Mouse (Mus musculus): ENCODE results near the gene Tns1. TPM values are rescaled to one million over a fixed set of nuclear protein-coding genes. Genes with fewer than 3 reads are reported as not detected.

Gene Tns1
- polyA plus RNA-seq, 1 experiment from 2014 or later, result 9.3 TPM

GRCm38 (mm10) chr1:74070745-74071144 is 53.5 kb downstream of the Tns1 start:
- ATAC-seq (ENCODE audit: low FRiP score), result no peak
- H3K36me3 ChIP-seq (ENCODE audit: control insufficient read depth, insufficient read depth, low read length), result no peaks in the 10 kb centered on the region
- DNase-seq (ENCODE audit: low spot score, missing footprints), result no peak
- H3K9ac ChIP-seq (ENCODE audit: low read length), result no peak overlapping the region
- H3K4me3 ChIP-seq (ENCODE audit: low read depth, low read length), result no peak overlapping the region
- H3K27me3 ChIP-seq (ENCODE audit: control insufficient read depth, insufficient read depth, low read length), result peaks cover 10% of the 10 kb centered on the region; the same call in 1 of the 2 replicates
- WGBS, result 88% methylated on average over 4 of the region's 4 CpGs
- H3K4me2 ChIP-seq, result no peak overlapping the region
- peaks cover 6% of the 10 kb centered on the region for H3K4me1 ChIP-seq (ENCODE audit: control insufficient read depth, insufficient read depth, low read length)
- no peak overlapping the region for H3K27ac ChIP-seq (ENCODE audit: low read depth, low read length)
- no peaks in the 10 kb centered on the region for H3K9me3 ChIP-seq (ENCODE audit: control insufficient read depth, low read length)

GRCm38 (mm10) chr1:74070001-74070551 is 54.2 kb downstream of the Tns1 start:
- 76% methylated on average over 7 of the region's 7 CpGs for WGBS
- ATAC-seq (ENCODE audit: low FRiP score), result no peak
- H3K9ac ChIP-seq (ENCODE audit: low read length), result no peak overlapping the region
- H3K4me2 ChIP-seq, result no peak overlapping the region
- H3K36me3 ChIP-seq (ENCODE audit: control insufficient read depth, insufficient read depth, low read length), result no peaks in the 10 kb centered on the region
- H3K27ac ChIP-seq (ENCODE audit: low read depth, low read length), result no peak overlapping the region
- peaks cover 6% of the 10 kb centered on the region for H3K4me1 ChIP-seq (ENCODE audit: control insufficient read depth, insufficient read depth, low read length)
- H3K9me3 ChIP-seq (ENCODE audit: control insufficient read depth, low read length), result no peaks in the 10 kb centered on the region
- no peak overlapping the region for H3K4me3 ChIP-seq (ENCODE audit: low read depth, low read length)
- no peak for DNase-seq (ENCODE audit: low spot score, missing footprints)
- H3K27me3 ChIP-seq (ENCODE audit: control insufficient read depth, insufficient read depth, low read length), result peaks cover 10% of the 10 kb centered on the region; the same call in 1 of the 2 replicates

- Histone ChIP-seq H3K27me3 (ENCODE audit: control insufficient read depth, insufficient read depth, low read length) (peaks cover 10% of the 10 kb centered on the region; the same call in 1 of the 2 replicates), H3K4me3 (ENCODE audit: low read depth, low read length) (no peak overlapping the region), H3K4me2 (no peak overlapping the region), H3K9ac (ENCODE audit: low read length) (no peak overlapping the region), H3K36me3 (ENCODE audit: control insufficient read depth, insufficient read depth, low read length) (no peaks in the 10 kb centered on the region), H3K27ac (ENCODE audit: low read depth, low read length) (no peak overlapping the region), H3K4me1 (ENCODE audit: control insufficient read depth, insufficient read depth, low read length) (peaks cover 6% of the 10 kb centered on the region), H3K9me3 (ENCODE audit: control insufficient read depth, low read length) (no peaks in the 10 kb centered on the region)
- 0 out of 2 replicates have a peak, but pooled peaks have one; percentile 5 for ATAC-seq (ENCODE audit: low FRiP score)
- 53% methylated on average over 9 of the region's 9 CpGs for WGBS
- DNase-seq (ENCODE audit: low spot score, missing footprints), result no peak
Observed at GRCm38 (mm10) chr1:74069085-74069835, 55.0 kb downstream of the Tns1 start.

- DNase-seq (ENCODE audit: low spot score, missing footprints) (peak; percentile 88), ATAC-seq (ENCODE audit: low FRiP score) (peak; percentile 55)
- no peak overlapping the region for H3K27ac ChIP-seq (ENCODE audit: low read depth, low read length)
- H3K9ac ChIP-seq (ENCODE audit: low read length), result peak overlapping the region; percentile 53
- H3K4me1 ChIP-seq (ENCODE audit: control insufficient read depth, insufficient read depth, low read length), result peaks cover 6% of the 10 kb centered on the region
- peak overlapping the region; percentile 38 for H3K4me2 ChIP-seq
- peak overlapping the region; percentile 23; the same call in 1 of the 2 replicates for H3K4me3 ChIP-seq (ENCODE audit: low read depth, low read length)
- no peaks in the 10 kb centered on the region for H3K9me3 ChIP-seq (ENCODE audit: control insufficient read depth, low read length)
- 6% methylated on average over 37 of the region's 41 CpGs for WGBS
- peaks cover 10% of the 10 kb centered on the region; the same call in 1 of the 2 replicates for H3K27me3 ChIP-seq (ENCODE audit: control insufficient read depth, insufficient read depth, low read length)
- no peaks in the 10 kb centered on the region for H3K36me3 ChIP-seq (ENCODE audit: control insufficient read depth, insufficient read depth, low read length)
Observed at GRCm38 (mm10) chr1:74068366-74069084, 55.7 kb downstream of the Tns1 start.

- no peak overlapping the region for H3K9ac ChIP-seq (ENCODE audit: low read length)
- 24% methylated on average over 14 of the region's 14 CpGs for WGBS
- no peak overlapping the region for H3K27ac ChIP-seq (ENCODE audit: low read depth, low read length)
- H3K4me3 ChIP-seq (ENCODE audit: low read depth, low read length), result peak overlapping the region; percentile 23; the same call in 1 of the 2 replicates
- no peak for DNase-seq (ENCODE audit: low spot score, missing footprints)
- H3K4me1 ChIP-seq (ENCODE audit: control insufficient read depth, insufficient read depth, low read length), result peaks cover 6% of the 10 kb centered on the region
- ATAC-seq (ENCODE audit: low FRiP score), result peak; percentile 11; the same call in 1 of the 2 replicates
- peaks cover 10% of the 10 kb centered on the region; the same call in 1 of the 2 replicates for H3K27me3 ChIP-seq (ENCODE audit: control insufficient read depth, insufficient read depth, low read length)
- no peaks in the 10 kb centered on the region for H3K36me3 ChIP-seq (ENCODE audit: control insufficient read depth, insufficient read depth, low read length)
- H3K4me2 ChIP-seq, result peak overlapping the region; percentile 38
- no peaks in the 10 kb centered on the region for H3K9me3 ChIP-seq (ENCODE audit: control insufficient read depth, low read length)
Observed at GRCm38 (mm10) chr1:74067866-74068265, 56.4 kb downstream of the Tns1 start.

GRCm38 (mm10) chr1:74066576-74066975 is 57.7 kb downstream of the Tns1 start:
- Histone ChIP-seq H3K27me3 (ENCODE audit: control insufficient read depth, insufficient read depth, low read length) (peaks cover 10% of the 10 kb centered on the region; the same call in 1 of the 2 replicates), H3K4me2 (no peak overlapping the region), H3K4me1 (ENCODE audit: control insufficient read depth, insufficient read depth, low read length) (peaks cover 6% of the 10 kb centered on the region), H3K9ac (ENCODE audit: low read length) (no peak overlapping the region), H3K4me3 (ENCODE audit: low read depth, low read length) (no peak overlapping the region), H3K9me3 (ENCODE audit: control insufficient read depth, low read length) (no peaks in the 10 kb centered on the region), H3K27ac (ENCODE audit: low read depth, low read length) (no peak overlapping the region), H3K36me3 (ENCODE audit: control insufficient read depth, insufficient read depth, low read length) (no peaks in the 10 kb centered on the region)
- DNase-seq (ENCODE audit: low spot score, missing footprints) (peak; percentile 51), ATAC-seq (ENCODE audit: low FRiP score) (no peak)
- 72% methylated on average over 3 of the region's 3 CpGs for WGBS

- no peak for ATAC-seq (ENCODE audit: low FRiP score)
- no peak overlapping the region for H3K27ac ChIP-seq (ENCODE audit: low read depth, low read length)
- peak; percentile 61 for DNase-seq (ENCODE audit: low spot score, missing footprints)
Observed at GRCm38 (mm10) chr1:74066061-74066460, 58.2 kb downstream of the Tns1 start.

GRCm38 (mm10) chr1:74060046-74060445 is 64.2 kb downstream of the Tns1 start:
- Histone ChIP-seq H3K27ac (ENCODE audit: low read depth, low read length) (no peak overlapping the region), H3K4me2 (no peak overlapping the region), H3K9ac (ENCODE audit: low read length) (no peak overlapping the region), H3K9me3 (ENCODE audit: control insufficient read depth, low read length) (no peaks in the 10 kb centered on the region), H3K4me1 (ENCODE audit: control insufficient read depth, insufficient read depth, low read length) (no peaks in the 10 kb centered on the region), H3K27me3 (ENCODE audit: control insufficient read depth, insufficient read depth, low read length) (no peaks in the 10 kb centered on the region), H3K36me3 (ENCODE audit: control insufficient read depth, insufficient read depth, low read length) (no peaks in the 10 kb centered on the region), H3K4me3 (ENCODE audit: low read depth, low read length) (no peak overlapping the region)
- ATAC-seq (ENCODE audit: low FRiP score) (no peak), DNase-seq (ENCODE audit: low spot score, missing footprints) (peak; percentile 69)
- WGBS, result 82% methylated on average over 6 of the region's 6 CpGs

More at GRCm38 (mm10) chr1:74066061-74066460, 58.2 kb downstream of the Tns1 start:
- H3K9me3 ChIP-seq (ENCODE audit: control insufficient read depth, low read length), result no peaks in the 10 kb centered on the region
- peaks cover 10% of the 10 kb centered on the region; the same call in 1 of the 2 replicates for H3K27me3 ChIP-seq (ENCODE audit: control insufficient read depth, insufficient read depth, low read length)
- no peak overlapping the region for H3K4me3 ChIP-seq (ENCODE audit: low read depth, low read length)
- no peak overlapping the region for H3K9ac ChIP-seq (ENCODE audit: low read length)
- no peak overlapping the region for H3K4me2 ChIP-seq
- H3K36me3 ChIP-seq (ENCODE audit: control insufficient read depth, insufficient read depth, low read length), result no peaks in the 10 kb centered on the region
- 86% methylated on average over 5 of the region's 5 CpGs for WGBS
- peaks cover 6% of the 10 kb centered on the region for H3K4me1 ChIP-seq (ENCODE audit: control insufficient read depth, insufficient read depth, low read length)

All from midbrain, embryonic 11.5 days (tissue).